Mouse (Mus musculus) G1E (cell line): ENCODE measurements at regions not wholly inside any gene's neighbourhood (a gene's known extent, or its start where the extent isn't known, plus 50 kb on each side); places are given as distances from the start of the nearest gene placed in this dataset.

Experiments used
- CTCF ChIP-seq: IDR thresholded peaks from 2 replicates; pipeline ENCODE4 v1.5.1; 2012; ENCODE audit warnings: low read depth, low read length, inconsistent platforms, mixed read lengths
- GATA1 ChIP-seq: IDR thresholded peaks from 2 replicates; pipeline ENCODE4 v1.6.1; 2012; ENCODE audit warnings: borderline replicate concordance, low read length, inconsistent platforms, mixed read lengths
- GATA2 ChIP-seq: IDR thresholded peaks from 2 replicates; pipeline ENCODE4 v1.6.1; 2012; ENCODE audit warnings: low read depth, low read length, inconsistent platforms, borderline replicate concordance
- TAL1 ChIP-seq: conservative IDR thresholded peaks from 2 replicates; pipeline ENCODE4 v1.6.1; 2012; ENCODE audit warnings: low read depth, low read length, inconsistent platforms, mixed read lengths

- TF ChIP-seq GATA1 (no peak), CTCF (no peak), TAL1 (no peak), GATA2 (no peak)
These were observed 160.2 kb upstream of the Nfe2l3 start for GRCm38 (mm10) chr6:51272136-51272736.
